Mouse (Mus musculus): ENCODE measurements around the gene Zfp827. TPM values are rescaled to one million over a fixed set of nuclear protein-coding genes. Genes with fewer than 3 reads are reported as not detected.

The Zfp827 gene
- polyA plus RNA-seq, 1 experiment from 2014 or later: 5.2 TPM

- H3K27ac ChIP-seq (ENCODE audit: low read length): peak overlapping the region; percentile 88
- H3K4me1 ChIP-seq (ENCODE audit: control insufficient read depth, insufficient read depth, low read length): peaks cover 33% of the 10 kb centered on the region
- H3K4me2 ChIP-seq (ENCODE audit: low read depth, low read length): peak overlapping the region; percentile 12; the same call in 1 of the 2 replicates
- WGBS: 22% methylated on average over 10 of the region's 10 CpGs
- no peaks in the 10 kb centered on the region for H3K9me3 ChIP-seq (replicated peaks; ENCODE audit: control insufficient read depth, low read length)
- no peaks in the 10 kb centered on the region for H3K27me3 ChIP-seq (ENCODE audit: control insufficient read depth, insufficient read depth, low read length)
- no peak overlapping the region for H3K4me3 ChIP-seq (ENCODE audit: low read length)
- ATAC-seq (replicated peaks; ENCODE audit: extremely low read depth, insufficient read depth, low FRiP score): peak; percentile 79
- H3K9ac ChIP-seq (ENCODE audit: low read length): peak overlapping the region; percentile 16; the same call in 1 of the 2 replicates
- 0 out of 2 replicates have a peak, but pooled peaks cover 2% of the 10 kb centered on the region for H3K36me3 ChIP-seq (ENCODE audit: control insufficient read depth, insufficient read depth)
Measured at GRCm38 (mm10) chr8:79162533-79163308, 134.5 kb downstream of the Zfp827 start.

- WGBS: 14% methylated on average over 1 of the region's 1 CpGs
- Histone ChIP-seq H3K27me3 (ENCODE audit: control insufficient read depth, insufficient read depth, low read length) (no peaks in the 10 kb centered on the region), H3K9me3 (replicated peaks; ENCODE audit: control insufficient read depth, low read length) (no peaks in the 10 kb centered on the region), H3K36me3 (ENCODE audit: control insufficient read depth, insufficient read depth) (0 out of 2 replicates have a peak, but pooled peaks cover 2% of the 10 kb centered on the region), H3K9ac (ENCODE audit: low read length) (no peak overlapping the region), H3K4me3 (ENCODE audit: low read length) (no peak overlapping the region), H3K4me1 (ENCODE audit: control insufficient read depth, insufficient read depth, low read length) (peaks cover 30% of the 10 kb centered on the region), H3K27ac (ENCODE audit: low read length) (no peak overlapping the region), H3K4me2 (ENCODE audit: low read depth, low read length) (no peak overlapping the region)
- no peak for ATAC-seq (replicated peaks; ENCODE audit: extremely low read depth, insufficient read depth, low FRiP score)
Measured at GRCm38 (mm10) chr8:79164336-79164735, 136.1 kb downstream of the Zfp827 start.

GRCm38 (mm10) chr8:79165276-79165675 lies 137.0 kb downstream of the Zfp827 start:
- ATAC-seq (replicated peaks; ENCODE audit: extremely low read depth, insufficient read depth, low FRiP score): no peak
- H3K9ac ChIP-seq (ENCODE audit: low read length): no peak overlapping the region
- H3K27me3 ChIP-seq (ENCODE audit: control insufficient read depth, insufficient read depth, low read length): no peaks in the 10 kb centered on the region
- no peak overlapping the region for H3K27ac ChIP-seq (ENCODE audit: low read length)
- no peak overlapping the region for H3K4me2 ChIP-seq (ENCODE audit: low read depth, low read length)
- no peaks in the 10 kb centered on the region for H3K9me3 ChIP-seq (replicated peaks; ENCODE audit: control insufficient read depth, low read length)
- H3K36me3 ChIP-seq (ENCODE audit: control insufficient read depth, insufficient read depth): 0 out of 2 replicates have a peak, but pooled peaks cover 2% of the 10 kb centered on the region
- peaks cover 24% of the 10 kb centered on the region for H3K4me1 ChIP-seq (ENCODE audit: control insufficient read depth, insufficient read depth, low read length)
- 76% methylated on average over 3 of the region's 3 CpGs for WGBS
- H3K4me3 ChIP-seq (ENCODE audit: low read length): no peak overlapping the region

- no peak overlapping the region for H3K27ac ChIP-seq (ENCODE audit: low read length)
- H3K4me3 ChIP-seq (ENCODE audit: low read length): no peak overlapping the region
- no peak overlapping the region for H3K9ac ChIP-seq (ENCODE audit: low read length)
- 0 out of 2 replicates have a peak, but pooled peaks have one; percentile 6 for ATAC-seq (replicated peaks; ENCODE audit: extremely low read depth, insufficient read depth, low FRiP score)
- no peak overlapping the region for H3K4me2 ChIP-seq (ENCODE audit: low read depth, low read length)
- 50% methylated on average over 4 of the region's 4 CpGs for WGBS
- peaks cover 12% of the 10 kb centered on the region for H3K4me1 ChIP-seq (ENCODE audit: control insufficient read depth, insufficient read depth, low read length)
- H3K36me3 ChIP-seq (ENCODE audit: control insufficient read depth, insufficient read depth): peaks cover 3% of the 10 kb centered on the region; the same call in 1 of the 2 replicates
- H3K27me3 ChIP-seq (ENCODE audit: control insufficient read depth, insufficient read depth, low read length): no peaks in the 10 kb centered on the region
- no peaks in the 10 kb centered on the region for H3K9me3 ChIP-seq (replicated peaks; ENCODE audit: control insufficient read depth, low read length)
Measured at GRCm38 (mm10) chr8:79173606-79174005, 145.4 kb downstream of the Zfp827 start.

- H3K4me1 ChIP-seq (ENCODE audit: control insufficient read depth, insufficient read depth, low read length): peaks cover 12% of the 10 kb centered on the region
- H3K27ac ChIP-seq (ENCODE audit: low read length): no peak overlapping the region
- WGBS: 61% methylated on average over 4 of the region's 4 CpGs
Measured at GRCm38 (mm10) chr8:79175991-79176390, 147.8 kb downstream of the Zfp827 start.

GRCm38 (mm10) chr8:79179678-79180077 lies 151.4 kb downstream of the Zfp827 start:
- Histone ChIP-seq H3K9me3 (replicated peaks; ENCODE audit: control insufficient read depth, low read length) (no peaks in the 10 kb centered on the region), H3K4me1 (ENCODE audit: control insufficient read depth, insufficient read depth, low read length) (no peaks in the 10 kb centered on the region), H3K27me3 (ENCODE audit: control insufficient read depth, insufficient read depth, low read length) (no peaks in the 10 kb centered on the region), H3K36me3 (ENCODE audit: control insufficient read depth, insufficient read depth) (peaks cover 39% of the 10 kb centered on the region), H3K4me2 (ENCODE audit: low read depth, low read length) (no peak overlapping the region), H3K27ac (ENCODE audit: low read length) (no peak overlapping the region), H3K9ac (ENCODE audit: low read length) (no peak overlapping the region), H3K4me3 (ENCODE audit: low read length) (no peak overlapping the region)
- WGBS: 84% methylated on average over 6 of the region's 6 CpGs
- no peak for ATAC-seq (replicated peaks; ENCODE audit: extremely low read depth, insufficient read depth, low FRiP score)

More at GRCm38 (mm10) chr8:79175991-79176390, 147.8 kb downstream of the Zfp827 start:
- peaks cover 15% of the 10 kb centered on the region for H3K36me3 ChIP-seq (ENCODE audit: control insufficient read depth, insufficient read depth)
- H3K4me2 ChIP-seq (ENCODE audit: low read depth, low read length): no peak overlapping the region
- H3K9me3 ChIP-seq (replicated peaks; ENCODE audit: control insufficient read depth, low read length): no peaks in the 10 kb centered on the region
- no peak for ATAC-seq (replicated peaks; ENCODE audit: extremely low read depth, insufficient read depth, low FRiP score)
- no peak overlapping the region for H3K9ac ChIP-seq (ENCODE audit: low read length)
- no peaks in the 10 kb centered on the region for H3K27me3 ChIP-seq (ENCODE audit: control insufficient read depth, insufficient read depth, low read length)
- H3K4me3 ChIP-seq (ENCODE audit: low read length): no peak overlapping the region

GRCm38 (mm10) chr8:79185488-79185887 lies 157.3 kb downstream of the Zfp827 start:
- Histone ChIP-seq H3K4me3 (ENCODE audit: low read length) (no peak overlapping the region), H3K4me2 (ENCODE audit: low read depth, low read length) (no peak overlapping the region), H3K9ac (ENCODE audit: low read length) (no peak overlapping the region), H3K27ac (ENCODE audit: low read length) (no peak overlapping the region), H3K4me1 (ENCODE audit: control insufficient read depth, insufficient read depth, low read length) (no peaks in the 10 kb centered on the region), H3K9me3 (replicated peaks; ENCODE audit: control insufficient read depth, low read length) (no peaks in the 10 kb centered on the region), H3K36me3 (ENCODE audit: control insufficient read depth, insufficient read depth) (peaks cover 53% of the 10 kb centered on the region), H3K27me3 (ENCODE audit: control insufficient read depth, insufficient read depth, low read length) (no peaks in the 10 kb centered on the region)
- ATAC-seq (replicated peaks; ENCODE audit: extremely low read depth, insufficient read depth, low FRiP score): no peak
- WGBS: 77% methylated on average over 7 of the region's 7 CpGs

GRCm38 (mm10) chr8:79190071-79190470 lies 161.8 kb downstream of the Zfp827 start:
- Histone ChIP-seq H3K4me3 (ENCODE audit: low read length) (no peak overlapping the region), H3K4me1 (ENCODE audit: control insufficient read depth, insufficient read depth, low read length) (no peaks in the 10 kb centered on the region), H3K9me3 (replicated peaks; ENCODE audit: control insufficient read depth, low read length) (no peaks in the 10 kb centered on the region), H3K9ac (ENCODE audit: low read length) (no peak overlapping the region), H3K27ac (ENCODE audit: low read length) (no peak overlapping the region), H3K36me3 (ENCODE audit: control insufficient read depth, insufficient read depth) (peaks cover 34% of the 10 kb centered on the region), H3K27me3 (ENCODE audit: control insufficient read depth, insufficient read depth, low read length) (no peaks in the 10 kb centered on the region), H3K4me2 (ENCODE audit: low read depth, low read length) (no peak overlapping the region)
- ATAC-seq (replicated peaks; ENCODE audit: extremely low read depth, insufficient read depth, low FRiP score): no peak
- 88% methylated on average over 10 of the region's 10 CpGs for WGBS

- H3K36me3 ChIP-seq (ENCODE audit: control insufficient read depth, insufficient read depth): no peaks in the 10 kb centered on the region; the same call in 1 of the 2 replicates
- 86% methylated on average over 4 of the region's 4 CpGs for WGBS
- no peak overlapping the region for H3K4me2 ChIP-seq (ENCODE audit: low read depth, low read length)
- H3K4me1 ChIP-seq (ENCODE audit: control insufficient read depth, insufficient read depth, low read length): no peaks in the 10 kb centered on the region
- no peak overlapping the region for H3K4me3 ChIP-seq (ENCODE audit: low read length)
- H3K27ac ChIP-seq (ENCODE audit: low read length): no peak overlapping the region
- no peaks in the 10 kb centered on the region for H3K9me3 ChIP-seq (replicated peaks; ENCODE audit: control insufficient read depth, low read length)
- no peak for ATAC-seq (replicated peaks; ENCODE audit: extremely low read depth, insufficient read depth, low FRiP score)
- no peaks in the 10 kb centered on the region for H3K27me3 ChIP-seq (ENCODE audit: control insufficient read depth, insufficient read depth, low read length)
- H3K9ac ChIP-seq (ENCODE audit: low read length): no peak overlapping the region
Measured at GRCm38 (mm10) chr8:79196481-79196880, 168.2 kb downstream of the Zfp827 start.

Measured in heart, embryonic 16.5 days (tissue).